Mouse (Mus musculus): ENCODE measurements around the gene Skint2. TPM values are rescaled to one million over a fixed set of nuclear protein-coding genes. Genes with fewer than 3 reads are reported as not detected.

Gene Skint2
- not detected in 2 replicates for polyA plus RNA-seq (2015; fragmentation: Nextera tagmentation; extraction: Ambion mirVana)

- Histone ChIP-seq H3K4me3 (replicated peaks; ENCODE audit: low read length) (no peak within 1 kb of the TSS), H3K4me2 (ENCODE audit: low read depth, low read length) (no peak within 1 kb of the TSS), H3K4me1 (ENCODE audit: control insufficient read depth, insufficient read depth, low read length) (no peaks in the 10 kb centered on the region), H3K9me3 (replicated peaks; ENCODE audit: control insufficient read depth, low read length) (no peaks in the 10 kb centered on the region), H3K27me3 (ENCODE audit: control insufficient read depth, insufficient read depth, low read length) (no peaks in the 10 kb centered on the region), H3K36me3 (ENCODE audit: control insufficient read depth, insufficient read depth, low read length) (no peaks in the 10 kb centered on the region), H3K9ac (ENCODE audit: low read length) (no peak within 1 kb of the TSS), H3K27ac (ENCODE audit: low read length) (no peak within 1 kb of the TSS)
- no peak for ATAC-seq (ENCODE audit: insufficient read depth, low FRiP score)
- WGBS, result 73% methylated on average over 2 of the region's 2 CpGs
Measured at GRCm38 (mm10) chr4:112556894-112557293, at the start of gene Skint2. Skint2 (plus strand) TSS chr4:112557194.

Other genes starting within 250 kb of the Skint2 start
- gene Skint9, start 123.2 kb upstream of the Skint2 start, polyA plus RNA-seq (2015; fragmentation: Nextera tagmentation; extraction: Ambion mirVana), result not detected in 2 replicates
- gene Skint10, start 217.7 kb downstream of the Skint2 start, polyA plus RNA-seq (2015; fragmentation: Nextera tagmentation; extraction: Ambion mirVana), result not detected in 2 replicates